Mouse (Mus musculus) spleen, adult 2 months (tissue): ENCODE data around the gene Arhgap45.

Experiments
- CTCF ChIP-seq: fragments of 200-500 bp; IDR thresholded peaks from 2 replicates; pipeline ENCODE4 v1.5.1; 2011; ENCODE audit warnings: mild to moderate bottlenecking, inconsistent platforms; ENCODE audit not compliant: insufficient read depth, insufficient read length, insufficient replicate concordance; ENCODE audit errors: extremely low read depth
- POLR2A ChIP-seq: fragments of 200-500 bp; IDR thresholded peaks from 2 replicates; pipeline ENCODE4 v1.6.1; 2011; ENCODE audit warnings: low read depth, low read length, inconsistent platforms

DNA sequence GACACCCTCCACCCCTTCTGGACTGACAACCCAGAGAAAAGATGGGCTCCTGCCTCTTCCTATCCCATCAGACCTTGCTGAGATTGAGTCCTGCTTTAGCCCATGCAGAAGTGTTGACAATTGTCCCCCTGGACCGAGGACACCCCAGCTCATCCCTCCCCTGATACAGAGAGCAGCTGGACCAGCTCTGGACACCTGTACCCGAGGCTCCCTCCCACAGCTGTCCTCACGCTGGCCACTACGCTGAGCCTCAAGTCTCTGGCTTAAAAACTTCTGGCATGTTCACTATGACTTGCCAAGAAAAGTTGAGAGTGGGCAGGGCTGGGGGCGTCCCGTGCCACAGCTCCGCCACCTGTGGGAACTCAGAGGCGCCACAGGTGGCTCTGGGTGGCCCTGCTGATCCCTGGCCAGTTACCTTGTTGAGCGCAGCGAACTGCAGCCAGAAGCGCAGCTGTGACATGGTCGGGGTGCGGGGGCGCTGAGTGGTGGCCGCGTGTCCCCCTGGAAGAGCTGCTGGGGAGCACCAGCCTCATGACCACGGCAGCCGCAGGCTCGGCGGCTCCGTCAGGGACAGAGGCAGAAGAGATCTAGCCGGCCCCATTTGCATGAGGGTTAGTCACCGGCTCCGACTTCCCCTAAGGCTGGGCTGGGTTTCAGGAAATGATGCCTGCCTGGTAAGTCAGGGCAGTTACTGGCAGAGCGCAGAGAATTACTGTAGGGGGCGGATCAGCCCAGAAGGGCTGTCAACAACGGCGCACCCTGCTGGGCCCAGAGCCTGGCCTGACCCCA, 58.6 kb downstream of the Arhgap45 start:
- TF ChIP-seq CTCF = peak; percentile 51; the same call in 1 of the 2 replicates
- peak; percentile 89 for TF ChIP-seq POLR2A
